Mouse (Mus musculus) spleen, adult 2 months (tissue): ENCODE results near the gene Fgfr2.

Experiments used
- CTCF ChIP-seq: fragments of 200-500 bp; IDR thresholded peaks from 2 replicates; pipeline ENCODE4 v1.5.1; 2011; ENCODE audit warnings: mild to moderate bottlenecking, inconsistent platforms; ENCODE audit not compliant: insufficient read depth, insufficient read length, insufficient replicate concordance; ENCODE audit errors: extremely low read depth
- POLR2A ChIP-seq: fragments of 200-500 bp; IDR thresholded peaks from 2 replicates; pipeline ENCODE4 v1.6.1; 2011; ENCODE audit warnings: low read depth, low read length, inconsistent platforms

GRCm38 (mm10) chr7:130678414-130678813, 2444.7 kb downstream of the Fgfr2 start:
- TF ChIP-seq CTCF, result no peak
- no peak for TF ChIP-seq POLR2A
